Mouse (Mus musculus) lung, adult 2 months (tissue): ENCODE data around the gene Mctp1.

Source experiments
- CTCF ChIP-seq: fragments of 200-500 bp; IDR thresholded peaks from 2 replicates; pipeline ENCODE4 v1.5.1; 2011; ENCODE audit warnings: mild to moderate bottlenecking, low read length, control low read depth; ENCODE audit not compliant: insufficient read depth
- POLR2A ChIP-seq: fragments of 200-500 bp; IDR thresholded peaks from 2 replicates; pipeline ENCODE4 v1.6.1; 2011; ENCODE audit warnings: low read depth, mild to moderate bottlenecking, control low read depth, low read length, borderline replicate concordance; ENCODE audit errors: extremely low read depth

GRCm38 (mm10) chr13:76421075-76421474 lies 36.7 kb downstream of the Mctp1 start:
- no peak for TF ChIP-seq CTCF
- no peak for TF ChIP-seq POLR2A
